Mouse (Mus musculus) heart, embryonic 12.5 days (tissue): ENCODE results near the gene Rab11fip5. TPM values are rescaled to one million over a fixed set of nuclear protein-coding genes. Genes with fewer than 3 reads are reported as not detected.
A peak's percentile ranks its signal among the peaks of the same experiment; 100 is the strongest.

Experiments used
- ATAC-seq: fragments of 200-750 bp; cut with Nextera tagmentation; 2 replicates; pipeline ENCODE4 v1.8.0; 2017; ENCODE audit warnings: moderate TSS enrichment, moderate library complexity; ENCODE audit not compliant: insufficient number of reproducible peaks, low FRiP score
- H3K27ac ChIP-seq: fragments of 300-500 bp; sonication (generic); 2 replicates; pipeline ENCODE4 v1.5.1; 2016; ENCODE audit warnings: mild to moderate bottlenecking, moderate library complexity; ENCODE audit not compliant: poor library complexity, severe bottlenecking
- H3K27me3 ChIP-seq: fragments of 300-500 bp; sonication (generic); replicated peaks from 2 replicates; pipeline ENCODE4 v1.6.1; 2016; ENCODE audit warnings: mild to moderate bottlenecking, moderate library complexity
- H3K36me3 ChIP-seq: fragments of 300-500 bp; sonication (generic); 2 replicates; pipeline ENCODE4 v1.6.1; 2016; ENCODE audit warnings: mild to moderate bottlenecking, moderate library complexity
- H3K4me1 ChIP-seq: fragments of 300-500 bp; sonication (generic); replicated peaks from 2 replicates; pipeline ENCODE4 v1.6.1; 2016; ENCODE audit warnings: mild to moderate bottlenecking
- H3K4me2 ChIP-seq: fragments of 300-500 bp; sonication (generic); 2 replicates; pipeline ENCODE4 v1.6.1; 2016; ENCODE audit warnings: mild to moderate bottlenecking, moderate library complexity
- H3K4me3 ChIP-seq: fragments of 300-500 bp; sonication (generic); 2 replicates; pipeline ENCODE4 v1.5.1; 2016; ENCODE audit warnings: mild to moderate bottlenecking
- H3K9ac ChIP-seq: fragments of 300-500 bp; sonication (generic); 2 replicates; pipeline ENCODE4 v1.6.1; 2016; ENCODE audit warnings: mild to moderate bottlenecking, moderate library complexity
- H3K9me3 ChIP-seq: fragments of 300-500 bp; sonication (generic); replicated peaks from 2 replicates; pipeline ENCODE4 v1.6.1; 2016; ENCODE audit warnings: mild to moderate bottlenecking, moderate library complexity
- WGBS: fragments of 180-500 bp; shearing (Covaris S2); methylation state at CpG from one replicate; pipeline ENCODE4 v1.1.7; 2016; 5-methylcytosine and 5-hydroxymethylcytosine counted together
- polyA plus RNA-seq: library from polyadenylated mRNA; unstranded; fragments of >200 nt; fragmentation: Nextera tagmentation; extraction: Ambion mirVana; gene quantifications from 2 replicates; pipeline ENCODE4 v1.2.1, GENCODE M21; 2016

The Rab11fip5 gene
- polyA plus RNA-seq, 1 experiment from 2014 or later: 42.6 TPM

DNA sequence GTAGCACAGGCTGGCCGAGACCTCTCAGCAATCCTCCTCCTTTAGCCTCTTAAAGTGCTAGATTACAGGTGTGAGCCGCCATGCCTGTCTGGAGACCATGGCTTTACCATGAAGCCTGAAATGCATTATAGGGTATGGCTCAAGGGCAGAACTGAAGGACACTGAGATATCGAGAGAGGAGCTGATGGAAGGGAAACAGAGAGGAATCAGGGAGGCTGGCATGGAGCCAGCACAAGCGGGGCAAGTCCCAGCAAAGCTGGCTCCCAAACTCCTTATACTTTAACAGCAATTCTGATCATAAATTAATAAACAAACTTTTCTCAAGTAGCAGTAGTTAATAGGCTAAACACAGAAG lies 10.6 kb downstream of the Rab11fip5 start:
- no peaks in the 10 kb centered on the region for H3K9me3 ChIP-seq
- 33% methylated on average over 4 of the region's 4 CpGs for WGBS
- peaks cover 88% of the 10 kb centered on the region for H3K4me1 ChIP-seq
- peak overlapping the region; percentile 22; the same call in 1 of the 2 replicates for H3K4me2 ChIP-seq
- ATAC-seq: no peak
- no peak overlapping the region; the same call in 1 of the 2 replicates for H3K9ac ChIP-seq
- H3K27me3 ChIP-seq: no peaks in the 10 kb centered on the region
- peak overlapping the region; percentile 95 for H3K27ac ChIP-seq
- no peak overlapping the region for H3K4me3 ChIP-seq
- peaks cover 15% of the 10 kb centered on the region for H3K36me3 ChIP-seq

DNA sequence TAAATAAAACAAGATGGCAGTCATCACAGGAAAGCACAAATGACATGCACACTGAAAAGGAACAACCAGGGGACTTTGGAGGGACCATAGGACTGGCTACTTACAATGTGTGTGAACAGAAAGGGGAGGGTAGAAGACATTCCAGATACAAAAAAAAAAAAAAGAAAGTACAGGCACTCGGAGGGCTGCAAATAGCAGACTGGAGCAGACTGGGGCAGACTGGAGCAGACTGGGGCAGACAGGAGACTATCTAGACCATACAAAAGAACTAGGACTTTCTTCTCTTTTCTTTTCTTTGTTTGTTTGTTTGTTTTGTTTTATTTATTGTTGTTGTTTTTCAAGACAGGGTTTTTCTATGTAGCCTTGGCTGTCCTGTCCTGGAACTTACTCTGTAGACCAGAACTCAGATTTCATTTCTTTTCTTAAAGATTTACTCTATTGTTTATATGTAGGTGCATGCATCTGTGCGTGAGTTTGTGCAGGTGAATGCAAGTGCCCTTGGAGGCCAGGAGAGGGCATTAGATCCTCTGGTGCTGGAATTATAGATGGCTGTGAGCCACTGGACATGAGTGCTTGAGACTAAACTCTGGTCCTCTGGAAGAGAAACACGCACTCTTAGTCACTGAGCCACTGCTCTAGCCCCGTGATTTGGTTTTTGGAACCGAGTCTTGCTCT lies 11.1 kb downstream of the Rab11fip5 start:
- Histone ChIP-seq H3K27ac (peak overlapping the region; percentile 95), H3K4me2 (peak overlapping the region; percentile 22; the same call in 1 of the 2 replicates), H3K4me3 (no peak overlapping the region), H3K4me1 (peaks cover 88% of the 10 kb centered on the region), H3K36me3 (peaks cover 15% of the 10 kb centered on the region), H3K9me3 (no peaks in the 10 kb centered on the region), H3K9ac (no peak overlapping the region), H3K27me3 (no peaks in the 10 kb centered on the region)
- no peak for ATAC-seq
- WGBS: 72% methylated on average over 5 of the region's 5 CpGs

DNA sequence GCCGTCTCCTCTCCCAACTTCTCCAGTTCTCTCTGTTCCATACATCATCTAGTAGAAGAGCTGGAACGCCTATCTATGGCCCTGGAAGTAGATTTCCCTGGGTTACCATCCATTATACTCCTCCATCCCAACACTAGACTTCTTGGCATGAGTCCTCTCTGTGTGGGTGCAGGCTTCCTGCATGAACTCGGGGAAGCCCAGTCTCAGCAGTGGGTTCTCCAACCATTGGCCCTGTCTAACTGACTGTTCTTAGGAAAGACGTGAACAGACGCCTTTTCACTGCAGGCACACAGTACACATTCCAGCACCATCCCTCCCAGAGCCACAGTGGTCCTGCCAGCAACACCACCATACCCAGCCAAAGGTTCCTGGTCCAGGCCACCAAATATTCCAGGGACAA lies 11.8 kb downstream of the Rab11fip5 start:
- H3K4me1 ChIP-seq: peaks cover 88% of the 10 kb centered on the region
- H3K27ac ChIP-seq: no peak overlapping the region
- H3K9ac ChIP-seq: no peak overlapping the region
- ATAC-seq: no peak
- WGBS: 76% methylated on average over 5 of the region's 5 CpGs
- H3K36me3 ChIP-seq: peaks cover 15% of the 10 kb centered on the region
- no peak overlapping the region for H3K4me2 ChIP-seq
- no peaks in the 10 kb centered on the region for H3K9me3 ChIP-seq
- no peak overlapping the region for H3K4me3 ChIP-seq
- no peaks in the 10 kb centered on the region for H3K27me3 ChIP-seq

DNA sequence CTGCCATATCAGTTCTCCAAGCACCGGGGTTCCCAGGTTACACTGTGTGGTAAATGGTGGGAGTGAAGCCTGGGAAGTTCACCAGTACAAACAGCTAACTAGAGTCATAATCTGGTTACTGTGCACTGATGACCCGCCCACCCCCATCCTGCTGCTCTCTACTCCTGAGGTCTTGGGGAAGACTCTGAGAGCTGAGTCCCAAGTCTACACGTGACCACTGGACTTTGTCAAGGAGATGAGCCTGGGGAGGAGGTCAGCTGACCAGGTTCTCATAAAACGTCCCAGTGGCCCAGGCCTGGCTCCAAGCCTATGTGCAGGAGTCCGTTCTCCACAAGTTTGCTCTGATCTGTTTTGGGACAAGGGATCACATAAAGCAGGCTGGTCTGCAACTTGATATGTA lies 14.1 kb downstream of the Rab11fip5 start:
- ATAC-seq: no peak
- Histone ChIP-seq H3K4me2 (no peak overlapping the region), H3K27me3 (no peaks in the 10 kb centered on the region), H3K36me3 (peaks cover 12% of the 10 kb centered on the region), H3K4me1 (peaks cover 84% of the 10 kb centered on the region), H3K27ac (peak overlapping the region; percentile 19; the same call in 1 of the 2 replicates), H3K9me3 (no peaks in the 10 kb centered on the region), H3K4me3 (no peak overlapping the region), H3K9ac (no peak overlapping the region)
- WGBS: 78% methylated on average over 5 of the region's 5 CpGs

DNA sequence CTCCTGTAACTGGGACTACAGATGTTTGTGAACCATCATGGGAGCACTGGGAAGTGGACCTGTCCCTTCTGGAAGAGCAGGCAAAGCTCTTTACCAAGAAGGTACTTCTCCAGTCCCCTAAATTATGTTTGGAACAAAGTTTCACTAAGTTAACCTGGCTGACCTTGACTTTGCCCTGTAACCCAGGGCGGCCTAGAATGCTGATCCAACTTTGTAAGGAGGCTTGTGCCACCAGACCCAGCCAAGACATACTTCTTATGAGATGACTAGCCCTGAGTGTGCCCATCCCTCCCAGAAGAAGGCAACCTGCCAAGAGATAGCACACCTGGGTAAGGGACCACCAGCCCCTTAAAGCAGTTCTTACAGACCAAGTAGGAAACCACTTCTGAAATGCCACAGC lies 15.6 kb downstream of the Rab11fip5 start:
- no peak overlapping the region for H3K9ac ChIP-seq
- H3K9me3 ChIP-seq: no peaks in the 10 kb centered on the region
- WGBS: 87% methylated on average over 1 of the region's 1 CpGs
- no peaks in the 10 kb centered on the region for H3K27me3 ChIP-seq
- peaks cover 4% of the 10 kb centered on the region for H3K36me3 ChIP-seq
- no peak overlapping the region for H3K4me2 ChIP-seq
- H3K4me1 ChIP-seq: peaks cover 70% of the 10 kb centered on the region
- ATAC-seq: no peak
- peak overlapping the region; percentile 53 for H3K27ac ChIP-seq
- no peak overlapping the region for H3K4me3 ChIP-seq

DNA sequence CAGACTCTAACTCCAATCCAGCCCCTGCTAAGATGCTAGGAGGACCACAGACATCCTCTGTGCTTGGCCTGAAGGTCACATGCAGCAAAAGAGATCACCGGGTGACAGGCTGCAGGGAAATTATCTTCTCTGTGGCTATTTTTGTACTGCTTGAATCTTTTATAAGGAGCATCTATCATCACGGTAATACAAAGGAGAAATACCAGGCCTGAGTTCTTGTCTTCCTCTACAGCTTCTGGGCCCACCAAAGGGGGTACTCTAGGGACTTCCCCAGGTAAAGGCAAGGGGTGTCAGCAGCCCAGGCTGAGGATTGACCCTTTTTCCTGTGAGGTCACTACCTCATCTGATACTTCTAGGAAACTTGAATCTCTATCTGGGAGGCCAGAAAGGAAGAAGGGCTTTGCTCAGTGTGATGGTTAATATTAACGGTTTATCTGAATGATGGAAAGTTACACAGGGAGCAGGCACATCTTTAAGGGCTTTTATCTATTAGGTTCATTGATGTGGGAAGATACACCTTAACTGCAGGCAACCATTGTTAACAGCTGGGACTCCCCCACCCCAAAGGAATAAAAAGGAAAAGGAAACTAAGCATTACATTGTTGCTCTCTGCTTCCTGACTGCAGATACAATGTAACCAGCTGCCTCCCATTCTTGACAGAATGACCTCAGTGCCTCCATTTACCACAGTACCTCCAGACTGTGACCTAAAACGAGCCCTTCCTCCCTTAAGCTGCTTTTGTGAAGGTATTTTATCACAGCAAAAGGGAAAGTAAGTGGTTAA lies 17.6 kb downstream of the Rab11fip5 start:
- H3K27ac ChIP-seq: peak overlapping the region; percentile 86
- H3K4me1 ChIP-seq: peaks cover 53% of the 10 kb centered on the region
- WGBS: 32% methylated on average over 4 of the region's 4 CpGs
- H3K36me3 ChIP-seq: peaks cover 4% of the 10 kb centered on the region
- no peaks in the 10 kb centered on the region for H3K9me3 ChIP-seq
- H3K9ac ChIP-seq: peak overlapping the region; percentile 19; the same call in 1 of the 2 replicates
- peak overlapping the region; percentile 32; the same call in 1 of the 2 replicates for H3K4me2 ChIP-seq
- H3K27me3 ChIP-seq: no peaks in the 10 kb centered on the region
- H3K4me3 ChIP-seq: no peak overlapping the region
- no peak for ATAC-seq

DNA sequence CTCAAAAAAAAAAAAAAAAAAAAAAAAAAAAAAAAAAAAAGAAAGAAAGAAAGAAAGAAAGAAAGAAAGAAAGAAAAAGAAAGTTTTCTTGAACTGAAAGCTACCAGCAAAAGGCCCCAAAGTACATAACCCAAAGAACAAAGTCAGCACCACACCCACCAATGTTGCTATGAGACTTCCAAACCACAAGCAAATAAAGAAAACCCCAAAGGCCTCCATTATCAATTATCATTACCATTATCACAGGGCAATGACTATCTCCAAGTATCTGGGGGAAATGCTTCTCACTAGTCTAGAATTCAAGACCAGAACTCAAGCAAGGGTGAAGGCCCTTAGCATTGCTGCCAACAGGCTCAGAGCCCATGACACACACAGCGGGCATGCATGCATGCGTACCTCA lies 18.7 kb downstream of the Rab11fip5 start:
- H3K27ac ChIP-seq: peak overlapping the region; percentile 86
- H3K4me2 ChIP-seq: no peak overlapping the region
- no peak overlapping the region for H3K4me3 ChIP-seq
- no peaks in the 10 kb centered on the region for H3K9me3 ChIP-seq
- peaks cover 43% of the 10 kb centered on the region for H3K4me1 ChIP-seq
- no peak overlapping the region for H3K9ac ChIP-seq
- ATAC-seq: no peak
- WGBS: 87% methylated on average over 2 of the region's 2 CpGs
- no peaks in the 10 kb centered on the region for H3K27me3 ChIP-seq
- H3K36me3 ChIP-seq: peaks cover 8% of the 10 kb centered on the region

DNA sequence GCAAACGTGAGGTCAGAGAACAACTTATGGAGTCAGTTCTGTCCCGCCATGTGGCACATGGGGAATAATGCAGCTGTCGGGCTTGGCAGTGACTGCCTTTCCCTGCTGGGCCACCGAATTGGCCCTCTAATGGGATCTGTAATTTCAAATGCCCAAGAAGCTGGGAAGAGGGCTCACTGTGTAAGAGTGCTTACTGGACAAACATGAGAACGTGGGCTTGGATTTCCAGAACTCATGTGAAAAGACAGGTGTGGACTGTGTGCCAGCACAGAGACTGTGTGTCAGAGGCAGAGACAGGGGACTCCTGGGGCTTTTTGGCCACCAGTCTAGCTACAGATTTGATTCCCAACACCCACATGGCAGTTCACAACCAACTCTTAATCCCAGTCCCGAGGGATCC lies 19.7 kb downstream of the Rab11fip5 start:
- no peaks in the 10 kb centered on the region for H3K9me3 ChIP-seq
- no peaks in the 10 kb centered on the region for H3K27me3 ChIP-seq
- ATAC-seq: no peak
- H3K27ac ChIP-seq: no peak overlapping the region
- H3K4me1 ChIP-seq: peaks cover 43% of the 10 kb centered on the region
- no peak overlapping the region for H3K4me2 ChIP-seq
- WGBS: 81% methylated on average over 6 of the region's 6 CpGs
- H3K4me3 ChIP-seq: no peak overlapping the region
- H3K9ac ChIP-seq: no peak overlapping the region
- peaks cover 4% of the 10 kb centered on the region; the same call in 1 of the 2 replicates for H3K36me3 ChIP-seq

DNA sequence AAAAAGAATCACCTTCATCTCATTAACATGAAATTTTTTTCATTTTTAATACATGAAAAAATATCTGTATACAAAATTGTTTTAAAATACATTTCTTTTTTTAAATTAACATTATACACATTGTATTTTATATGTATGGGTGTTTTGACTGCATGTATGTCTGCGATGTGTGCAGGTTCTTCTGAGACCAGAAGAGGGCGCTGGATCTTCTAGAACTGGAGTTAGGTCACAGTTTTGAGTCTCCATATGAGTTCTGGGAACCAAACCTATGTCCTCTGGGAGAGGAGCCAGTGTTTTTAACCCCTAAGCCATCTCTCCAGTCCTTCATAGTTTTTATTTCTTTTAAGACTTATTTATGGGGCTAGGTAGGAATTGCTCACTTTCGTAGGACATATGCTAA lies 20.7 kb downstream of the Rab11fip5 start:
- Histone ChIP-seq H3K27me3 (no peaks in the 10 kb centered on the region), H3K4me1 (peaks cover 49% of the 10 kb centered on the region), H3K4me3 (no peak overlapping the region), H3K4me2 (no peak overlapping the region), H3K36me3 (peaks cover 8% of the 10 kb centered on the region; the same call in 1 of the 2 replicates), H3K9me3 (no peaks in the 10 kb centered on the region), H3K27ac (no peak overlapping the region), H3K9ac (no peak overlapping the region)
- 58% methylated on average over 3 of the region's 3 CpGs for WGBS
- no peak for ATAC-seq

DNA sequence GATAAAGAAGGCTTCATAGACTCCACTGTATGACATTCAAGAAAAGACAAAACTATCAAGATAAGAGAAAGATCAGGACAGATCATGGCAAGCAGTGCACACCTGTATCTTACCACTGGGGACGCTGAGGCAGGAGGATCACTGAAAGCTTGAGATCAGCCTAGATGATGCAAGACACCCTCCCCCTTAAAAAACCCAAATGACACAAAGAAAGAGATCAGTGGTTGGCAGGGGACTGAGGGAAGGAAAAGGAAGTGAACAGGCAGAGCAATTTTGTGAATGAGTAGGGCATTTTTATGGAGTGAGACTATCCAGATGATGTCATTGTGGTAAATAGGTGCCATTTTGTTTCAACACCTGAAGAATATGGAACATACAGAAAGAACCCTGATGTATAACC lies 24.3 kb downstream of the Rab11fip5 start:
- H3K4me1 ChIP-seq: peaks cover 30% of the 10 kb centered on the region
- no peak overlapping the region for H3K27ac ChIP-seq
- no peak overlapping the region for H3K4me3 ChIP-seq
- no peaks in the 10 kb centered on the region for H3K9me3 ChIP-seq
- no peak for ATAC-seq
- H3K9ac ChIP-seq: no peak overlapping the region
- H3K36me3 ChIP-seq: peaks cover 26% of the 10 kb centered on the region
- no peak overlapping the region for H3K4me2 ChIP-seq
- 0 out of 2 replicates have a peak, but pooled peaks cover 4% of the 10 kb centered on the region for H3K27me3 ChIP-seq
- WGBS: 77% methylated on average over 1 of the region's 1 CpGs

DNA sequence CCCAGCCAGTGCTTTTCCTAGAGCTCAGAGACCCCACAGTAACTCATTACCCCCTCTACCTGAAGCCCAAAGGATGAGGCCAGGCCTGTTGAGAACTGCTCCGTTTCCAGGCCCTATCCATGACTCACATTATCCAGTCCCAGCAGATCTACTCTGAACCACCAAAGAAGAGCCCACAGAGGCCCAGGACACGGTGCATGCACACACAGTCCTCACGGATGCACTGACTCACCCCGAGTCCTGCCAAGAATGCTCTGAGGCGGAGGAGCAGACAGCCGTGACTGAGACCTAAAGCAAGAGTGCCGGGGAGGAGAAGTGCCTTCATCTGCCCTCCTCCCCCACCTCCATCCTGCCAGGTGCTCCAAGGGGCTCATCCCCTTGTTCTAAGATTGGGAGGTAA lies 25.2 kb downstream of the Rab11fip5 start:
- no peak for ATAC-seq
- Histone ChIP-seq H3K9me3 (no peaks in the 10 kb centered on the region), H3K36me3 (peaks cover 29% of the 10 kb centered on the region), H3K4me3 (no peak overlapping the region), H3K4me2 (no peak overlapping the region), H3K27ac (peak overlapping the region; percentile 47; the same call in 1 of the 2 replicates), H3K27me3 (0 out of 2 replicates have a peak, but pooled peaks cover 4% of the 10 kb centered on the region), H3K4me1 (peaks cover 30% of the 10 kb centered on the region), H3K9ac (no peak overlapping the region)
- WGBS: 66% methylated on average over 7 of the region's 7 CpGs
